Mouse (Mus musculus) erythroblast, embryonic 14.5 days (primary cell): ENCODE measurements around the gene Atp1a2. TPM values are rescaled to one million over a fixed set of nuclear protein-coding genes. Genes with fewer than 3 reads are reported as not detected.
A peak's percentile ranks its signal among the peaks of the same experiment; 100 is the strongest.

Experiments used
- H3K27me3 ChIP-seq: 2 replicates; pipeline ENCODE4 v1.6.1; 2012; ENCODE audit warnings: inconsistent platforms; ENCODE audit not compliant: control insufficient read depth
- H3K36me3 ChIP-seq: 2 replicates; pipeline ENCODE4 v1.6.1; 2012; ENCODE audit warnings: mild to moderate bottlenecking, inconsistent platforms; ENCODE audit not compliant: control insufficient read depth
- H3K4me1 ChIP-seq: 2 replicates; pipeline ENCODE4 v1.6.1; 2012; ENCODE audit warnings: inconsistent platforms; ENCODE audit not compliant: control insufficient read depth
- H3K4me3 ChIP-seq: replicated peaks from 2 replicates; pipeline ENCODE3; 2012; ENCODE audit warnings: moderate library complexity, mild to moderate bottlenecking, inconsistent platforms
- H3K9me3 ChIP-seq: 2 replicates; pipeline ENCODE4 v1.6.1; 2012; ENCODE audit warnings: low read length, inconsistent platforms, mixed read lengths; ENCODE audit not compliant: control insufficient read depth
- GATA1 ChIP-seq: IDR thresholded peaks from 2 replicates; pipeline ENCODE4 v1.6.1; 2012; ENCODE audit warnings: low read length, inconsistent platforms, mixed read lengths
- TAL1 ChIP-seq: IDR thresholded peaks from 3 replicates; pipeline ENCODE4 v1.6.1; 2012; ENCODE audit warnings: low read length, inconsistent platforms, mixed read lengths
- polyA plus RNA-seq: library from polyadenylated mRNA; stranded (reverse); fragments of >175 nt; gene quantifications from 2 replicates; pipeline ENCODE4 v1.2.3, GENCODE M21; 2012

Gene Atp1a2
- polyA plus RNA-seq, 1 experiment: not detected

GRCm38 (mm10) chr1:172327206-172328001 is 29.5 kb upstream of the Atp1a2 start:
- Histone ChIP-seq H3K27me3 (peaks cover 68% of the 10 kb centered on the region), H3K9me3 (peaks cover 7% of the 10 kb centered on the region), H3K4me1 (peaks cover 19% of the 10 kb centered on the region), H3K36me3 (no peaks in the 10 kb centered on the region), H3K4me3 (no peak overlapping the region)
- TF ChIP-seq TAL1 (no peak), GATA1 (no peak)

GRCm38 (mm10) chr1:172326684-172327083 is 28.8 kb upstream of the Atp1a2 start:
- Histone ChIP-seq H3K27me3 (peaks cover 67% of the 10 kb centered on the region), H3K4me1 (peaks cover 19% of the 10 kb centered on the region), H3K4me3 (no peak overlapping the region), H3K36me3 (no peaks in the 10 kb centered on the region; the same call in 1 of the 2 replicates), H3K9me3 (peaks cover 7% of the 10 kb centered on the region)
- TF ChIP-seq TAL1 (no peak), GATA1 (no peak)

- Histone ChIP-seq H3K27me3 (peaks cover 59% of the 10 kb centered on the region), H3K9me3 (peaks cover 7% of the 10 kb centered on the region), H3K36me3 (peaks cover 2% of the 10 kb centered on the region), H3K4me1 (peaks cover 19% of the 10 kb centered on the region), H3K4me3 (peak overlapping the region; percentile 33)
- no peak for TF ChIP-seq GATA1
- no peak for TF ChIP-seq TAL1
Measured at GRCm38 (mm10) chr1:172325680-172326535, 28.0 kb upstream of the Atp1a2 start.

DNA sequence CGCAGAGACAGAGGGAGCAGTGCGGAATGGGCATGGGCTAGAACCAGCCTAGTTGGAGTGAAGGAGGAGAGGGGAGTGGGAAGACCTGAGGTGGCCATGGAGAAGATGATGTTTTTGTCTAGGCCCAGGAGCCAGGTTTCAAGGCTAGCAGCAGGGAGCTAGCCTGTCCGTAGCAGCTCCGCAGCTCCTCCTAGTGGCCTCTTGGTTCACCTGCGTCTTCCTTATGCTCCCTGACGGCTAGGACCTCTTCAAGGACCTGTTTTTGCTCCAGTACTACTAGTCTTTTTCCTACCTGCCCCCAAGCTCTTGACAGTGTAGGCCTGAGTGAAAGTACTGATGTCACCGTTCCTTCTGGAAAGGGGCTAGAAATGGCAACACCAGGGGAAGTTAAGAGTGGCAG is 26.9 kb upstream of the Atp1a2 start:
- peaks cover 5% of the 10 kb centered on the region for H3K36me3 ChIP-seq
- H3K27me3 ChIP-seq: peaks cover 49% of the 10 kb centered on the region
- H3K9me3 ChIP-seq: peaks cover 7% of the 10 kb centered on the region

DNA sequence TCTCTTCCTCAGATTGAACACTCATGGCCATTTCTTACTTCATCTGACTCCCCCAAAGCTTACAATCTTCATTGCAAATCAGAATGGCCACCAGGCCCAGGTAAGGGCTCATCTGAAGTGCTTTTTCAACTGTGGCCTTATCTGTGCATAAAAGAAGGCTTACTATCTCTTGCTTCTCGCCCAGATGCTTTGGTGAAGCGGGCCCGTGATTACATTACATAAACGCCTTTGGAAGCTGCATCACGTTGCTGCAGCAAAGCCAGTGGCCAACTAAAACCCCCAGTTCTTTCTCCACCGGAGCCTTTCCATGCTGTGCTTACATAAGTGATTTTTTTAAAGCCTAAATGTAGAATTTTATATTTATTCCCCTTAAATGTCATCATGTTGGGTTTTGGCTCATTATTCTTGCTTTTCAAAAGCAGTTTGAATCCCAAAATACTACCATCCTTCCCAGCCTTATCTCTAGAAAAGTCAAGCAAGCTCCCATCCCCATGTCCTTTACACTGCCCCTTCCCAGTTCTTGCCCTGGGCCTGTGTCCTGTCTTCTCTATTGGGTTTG is 26.0 kb upstream of the Atp1a2 start:
- peaks cover 41% of the 10 kb centered on the region for H3K27me3 ChIP-seq
- TF ChIP-seq GATA1 (no peak), TAL1 (no peak)
- H3K4me3 ChIP-seq: no peak overlapping the region
- H3K4me1 ChIP-seq: peaks cover 19% of the 10 kb centered on the region
- peaks cover 7% of the 10 kb centered on the region for H3K9me3 ChIP-seq
- H3K36me3 ChIP-seq: peaks cover 10% of the 10 kb centered on the region

More for the DNA sequence above, 26.9 kb upstream of the Atp1a2 start:
- no peak for TF ChIP-seq GATA1
- TF ChIP-seq TAL1: no peak
- peaks cover 19% of the 10 kb centered on the region for H3K4me1 ChIP-seq
- no peak overlapping the region for H3K4me3 ChIP-seq

- H3K9me3 ChIP-seq: peaks cover 7% of the 10 kb centered on the region
- TF ChIP-seq TAL1 (no peak), GATA1 (no peak)
- H3K4me1 ChIP-seq: peaks cover 19% of the 10 kb centered on the region
- peaks cover 16% of the 10 kb centered on the region for H3K36me3 ChIP-seq
- H3K27me3 ChIP-seq: peaks cover 35% of the 10 kb centered on the region
- H3K4me3 ChIP-seq: no peak overlapping the region
Measured at GRCm38 (mm10) chr1:172323298-172323697, 25.4 kb upstream of the Atp1a2 start.

DNA sequence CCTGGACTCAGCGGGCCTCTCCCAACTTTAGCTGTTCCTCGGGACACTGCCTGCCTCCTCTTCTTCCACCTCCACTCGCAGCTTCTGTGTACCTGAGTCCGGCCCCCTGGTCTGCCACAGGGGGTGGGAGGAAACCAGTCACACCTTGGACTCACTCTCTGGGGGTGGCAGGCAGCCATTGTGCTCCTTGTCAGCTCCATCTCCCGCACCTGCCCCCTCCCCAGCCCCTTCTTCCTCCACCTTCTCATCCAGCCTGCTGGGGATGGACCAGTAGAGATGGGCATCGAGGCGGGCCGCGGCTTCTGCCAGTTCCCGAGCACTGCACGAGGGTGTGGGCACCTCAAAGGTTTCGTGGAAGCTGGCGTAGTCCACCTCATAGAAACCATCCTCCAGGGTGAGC is 24.9 kb upstream of the Atp1a2 start:
- no peak for TF ChIP-seq GATA1
- TF ChIP-seq TAL1: no peak
- H3K27me3 ChIP-seq: peaks cover 29% of the 10 kb centered on the region
- H3K9me3 ChIP-seq: peaks cover 7% of the 10 kb centered on the region
- no peak overlapping the region for H3K4me3 ChIP-seq
- H3K36me3 ChIP-seq: peaks cover 22% of the 10 kb centered on the region
- peaks cover 19% of the 10 kb centered on the region for H3K4me1 ChIP-seq

- no peak overlapping the region for H3K4me3 ChIP-seq
- TF ChIP-seq TAL1 (no peak), GATA1 (no peak)
- H3K36me3 ChIP-seq: peaks cover 34% of the 10 kb centered on the region
- peaks cover 3% of the 10 kb centered on the region for H3K27me3 ChIP-seq
- no peaks in the 10 kb centered on the region for H3K9me3 ChIP-seq
- peaks cover 12% of the 10 kb centered on the region for H3K4me1 ChIP-seq
Measured at GRCm38 (mm10) chr1:172319921-172320411, 22.1 kb upstream of the Atp1a2 start.
